Mouse (Mus musculus) ovary, adult 18-20 months (tissue): ENCODE data around the gene Rbms1.

ENCODE experiments used
- DNase-seq: peaks from one replicate; pipeline ENCODE4 v3.0.0; 2022; ENCODE audit warnings: low spot score, mixed read lengths

Rbms1 gene

DNA sequence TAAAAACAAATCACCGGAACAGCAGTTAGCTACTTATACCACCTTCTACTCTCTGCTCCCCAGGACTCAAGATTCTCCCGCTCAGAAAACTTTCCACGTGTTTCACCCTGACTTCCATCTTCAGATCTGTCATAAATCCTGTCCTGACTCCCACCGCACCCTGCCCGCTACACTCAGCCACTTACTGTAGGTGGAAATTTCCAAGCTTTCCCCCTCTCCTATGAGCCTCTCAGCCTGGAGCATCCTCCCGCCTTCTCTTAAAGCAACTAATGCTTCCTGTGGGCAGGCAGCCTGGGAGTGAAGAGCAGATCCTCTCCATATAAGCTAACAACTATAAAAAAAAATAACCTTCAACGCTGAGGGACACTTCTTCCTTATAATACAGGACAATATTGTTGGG lies 44.6 kb downstream of the Rbms1 start:
- no peak for DNase-seq

DNA sequence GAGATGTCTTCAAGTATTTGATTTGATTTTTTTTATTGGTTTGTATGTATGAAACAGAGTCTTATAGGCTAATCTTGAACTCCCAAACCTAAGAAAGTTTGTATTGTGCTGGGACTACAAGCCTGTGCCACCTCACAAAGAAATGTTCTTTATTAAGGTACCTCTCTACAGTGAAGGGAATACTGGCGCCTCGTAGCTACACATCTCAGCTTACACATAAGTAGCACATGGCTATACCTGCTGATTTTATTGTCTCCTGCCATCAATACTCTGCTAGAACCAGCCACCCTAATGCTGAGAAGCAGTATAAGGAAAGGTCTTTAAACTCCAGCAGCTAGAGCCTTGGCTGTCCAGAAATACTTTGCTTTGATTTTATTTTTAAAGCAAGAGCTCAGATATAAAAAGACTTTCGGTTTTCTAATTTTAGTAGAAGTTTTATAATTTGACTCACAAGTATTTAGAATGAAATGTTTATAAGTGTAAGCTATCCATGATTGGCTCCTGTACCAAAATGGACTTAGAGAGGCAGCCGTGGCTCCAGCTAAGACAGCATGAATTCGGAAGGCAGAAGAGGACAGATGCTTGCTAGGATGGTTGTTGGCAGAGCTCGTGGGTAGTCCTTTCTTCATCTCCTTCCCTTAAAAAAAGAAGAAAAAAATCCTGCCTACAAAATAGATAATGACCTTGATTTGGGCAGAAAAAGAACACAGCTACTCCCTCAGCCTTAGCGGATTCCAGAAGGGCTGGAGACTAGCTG lies 48.3 kb downstream of the Rbms1 start:
- no peak for DNase-seq

- no peak for DNase-seq
Observed at GRCm38 (mm10) chr2:60913281-60913680, 49.7 kb downstream of the Rbms1 start.

DNA sequence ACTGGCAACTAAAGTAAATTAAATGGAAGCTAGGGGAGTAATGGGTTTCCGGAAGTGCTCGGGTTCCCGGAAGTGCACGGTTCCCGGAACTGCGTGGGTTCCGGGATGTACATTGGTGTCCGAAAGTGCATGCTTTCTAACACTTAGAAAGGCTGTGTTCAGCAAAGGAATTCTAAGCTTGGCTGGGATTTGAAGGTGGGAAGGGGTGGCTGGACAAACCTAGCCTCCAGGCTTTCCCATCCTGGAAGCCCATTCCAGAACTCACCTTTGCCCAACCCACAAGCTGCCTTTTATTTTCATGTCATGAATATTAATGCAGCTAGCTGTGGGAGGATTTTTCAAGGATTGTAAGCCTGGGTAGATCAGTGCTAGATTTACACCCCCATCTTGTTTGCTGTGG lies 51.3 kb downstream of the Rbms1 start:
- DNase-seq: no peak

DNA sequence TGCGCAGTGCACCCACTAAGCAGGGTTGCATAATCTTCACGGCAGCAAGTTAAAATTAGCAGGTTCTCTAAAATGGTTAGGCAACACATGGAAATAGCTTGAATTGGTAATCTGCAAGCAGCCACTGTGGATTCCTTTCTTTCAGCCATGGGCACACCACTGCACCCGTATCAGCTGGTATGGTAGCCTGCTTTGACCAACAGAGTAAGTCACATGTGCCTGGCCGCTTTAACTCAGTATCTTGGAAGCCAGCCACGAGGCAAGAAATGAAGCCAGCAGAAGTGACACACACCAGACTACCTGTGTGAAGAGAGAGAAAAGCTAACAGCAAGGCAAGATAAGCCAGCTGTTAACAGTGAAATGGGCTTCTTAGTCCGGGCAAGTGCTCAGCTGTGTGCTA lies 52.2 kb downstream of the Rbms1 start:
- no peak for DNase-seq

GRCm38 (mm10) chr2:60908551-60908950 lies 54.4 kb downstream of the Rbms1 start:
- DNase-seq: no peak

DNA sequence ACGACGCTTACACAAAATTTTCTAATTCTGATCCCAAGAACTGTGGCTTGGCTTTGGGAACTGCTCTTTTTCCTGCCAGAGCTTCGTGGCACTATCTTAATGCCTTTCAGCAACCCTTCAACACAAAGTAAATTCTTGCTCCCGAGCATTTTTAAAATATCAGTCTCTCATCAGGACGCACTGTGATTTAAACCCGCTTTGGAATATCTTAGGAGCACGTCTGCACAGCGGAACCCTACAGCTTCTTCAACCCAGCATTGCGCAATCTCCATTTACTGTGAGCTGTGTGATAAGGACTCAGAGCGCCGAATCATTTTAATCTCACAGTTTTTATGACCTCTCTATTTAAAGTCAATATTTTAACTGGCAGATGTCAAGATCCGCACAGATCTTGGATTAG lies 54.9 kb downstream of the Rbms1 start:
- no peak for DNase-seq

DNA sequence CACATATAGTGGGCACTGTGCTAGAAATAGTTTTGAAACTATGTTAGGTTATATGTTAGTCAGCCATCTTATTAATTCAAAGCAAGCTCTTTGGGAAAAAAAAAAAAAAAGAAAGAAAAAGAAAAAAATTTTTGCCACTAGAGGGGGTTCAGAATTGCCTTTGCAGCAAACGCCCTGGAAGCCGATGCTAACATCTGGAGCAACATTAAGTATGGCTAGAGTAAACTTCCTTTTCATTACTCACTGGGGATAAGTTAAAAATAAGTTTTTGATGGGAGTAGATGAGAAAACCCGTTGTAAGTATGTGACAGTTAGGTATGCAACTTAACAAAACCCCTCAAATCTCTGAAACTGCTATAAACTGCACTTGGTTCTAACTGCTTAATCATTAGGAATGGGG lies 57.7 kb downstream of the Rbms1 start:
- DNase-seq: no peak

DNA sequence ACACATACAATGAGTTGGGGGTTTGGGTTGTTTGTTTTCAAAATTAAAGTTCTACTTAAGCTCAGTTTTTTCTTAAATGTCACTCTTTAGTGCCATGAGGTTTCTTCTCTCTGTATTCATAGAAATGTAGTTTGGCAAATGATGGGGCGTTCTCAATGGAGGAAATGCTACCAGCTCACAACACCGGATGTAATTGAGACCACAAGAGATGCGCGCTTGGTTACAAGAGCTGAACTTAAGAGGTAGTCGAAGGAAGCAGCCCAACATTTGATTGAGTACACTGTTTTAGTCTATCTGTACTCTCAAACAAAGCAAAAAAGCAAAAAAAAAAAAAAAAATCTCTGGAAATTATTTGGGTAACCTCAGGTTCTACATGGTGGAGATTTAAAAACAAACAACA lies 58.9 kb downstream of the Rbms1 start:
- DNase-seq: no peak

DNA sequence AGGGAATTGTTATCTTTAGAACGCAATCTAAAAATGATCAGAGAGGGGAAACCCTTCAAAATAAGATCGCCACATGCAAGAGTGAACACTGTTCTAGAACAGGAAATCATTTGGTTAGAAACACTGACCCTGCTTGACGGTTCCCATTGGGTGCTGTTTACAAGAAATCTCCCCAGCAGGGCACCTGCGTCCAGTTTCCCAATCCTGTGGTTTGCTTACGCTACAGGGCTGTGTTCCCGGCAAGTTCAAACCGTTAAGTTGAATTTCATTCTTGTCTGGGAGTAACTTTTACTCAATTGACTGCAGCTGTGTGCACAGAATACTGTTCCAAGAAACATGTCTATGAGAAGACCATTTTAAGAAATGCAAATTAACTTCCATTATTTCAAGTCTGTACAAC lies 59.5 kb downstream of the Rbms1 start:
- no peak for DNase-seq

DNA sequence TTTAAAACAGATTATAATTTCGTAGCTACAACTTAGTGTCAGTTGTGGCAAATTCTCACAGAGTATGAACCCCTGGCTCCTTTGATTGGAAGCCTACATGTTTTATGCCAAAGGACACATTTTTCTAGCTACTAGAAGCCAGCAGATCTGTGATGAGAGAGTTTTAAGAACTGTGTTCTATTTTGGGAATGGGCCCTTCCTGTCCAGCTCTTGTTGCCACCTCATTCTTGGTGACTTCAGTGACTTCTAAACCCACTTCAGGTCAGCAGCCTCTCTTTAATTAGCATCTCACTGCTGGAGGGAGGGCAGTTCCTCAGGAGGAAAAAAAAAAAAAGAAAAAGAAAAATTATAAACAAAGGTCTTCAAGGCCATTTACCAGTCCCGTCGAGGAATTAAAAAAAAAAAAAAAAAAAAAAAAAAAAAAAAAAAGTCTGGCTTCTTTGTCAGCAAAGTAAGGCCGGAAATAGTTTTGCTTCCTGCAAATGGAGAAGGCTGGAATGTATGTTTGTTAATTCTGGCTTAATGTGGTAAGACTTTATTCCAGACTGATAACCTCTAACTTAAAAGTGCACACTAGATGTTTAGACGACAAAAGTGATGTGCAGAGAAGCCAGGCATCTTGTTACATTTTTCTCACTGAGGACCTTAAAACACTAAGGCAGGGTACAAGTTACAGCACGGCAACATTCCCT lies 60.4 kb downstream of the Rbms1 start:
- no peak for DNase-seq

- DNase-seq: peak; percentile 37
Observed at GRCm38 (mm10) chr2:60901511-60901951, 61.5 kb downstream of the Rbms1 start.

- DNase-seq: no peak
Observed at GRCm38 (mm10) chr2:60901013-60901412, 62.0 kb downstream of the Rbms1 start.

DNA sequence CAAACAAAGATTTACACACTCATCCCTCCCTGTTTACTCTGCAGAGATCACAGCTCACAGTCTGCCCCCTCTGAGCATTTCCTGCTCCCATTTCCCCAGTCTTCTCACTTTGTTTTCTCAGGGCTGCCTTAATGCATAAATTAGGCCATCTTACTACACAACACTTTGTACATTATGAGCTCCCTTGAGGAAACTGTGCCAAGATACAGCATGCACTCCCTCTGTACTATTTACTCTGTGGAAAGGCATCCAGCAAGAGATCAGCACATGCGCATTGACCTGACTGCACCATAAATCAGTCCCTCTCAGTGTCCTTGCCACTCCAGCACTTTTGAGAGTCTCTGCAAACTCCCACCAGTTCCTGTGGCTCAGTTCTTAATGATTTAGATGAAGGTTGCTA lies 70.0 kb downstream of the Rbms1 start:
- DNase-seq: no peak

GRCm38 (mm10) chr2:60883931-60884330 lies 79.1 kb downstream of the Rbms1 start:
- DNase-seq: no peak

- DNase-seq: no peak
Observed at GRCm38 (mm10) chr2:60883043-60883365, 80.0 kb downstream of the Rbms1 start.

- DNase-seq: no peak
Observed at GRCm38 (mm10) chr2:60882202-60883042, 80.6 kb downstream of the Rbms1 start.

DNA sequence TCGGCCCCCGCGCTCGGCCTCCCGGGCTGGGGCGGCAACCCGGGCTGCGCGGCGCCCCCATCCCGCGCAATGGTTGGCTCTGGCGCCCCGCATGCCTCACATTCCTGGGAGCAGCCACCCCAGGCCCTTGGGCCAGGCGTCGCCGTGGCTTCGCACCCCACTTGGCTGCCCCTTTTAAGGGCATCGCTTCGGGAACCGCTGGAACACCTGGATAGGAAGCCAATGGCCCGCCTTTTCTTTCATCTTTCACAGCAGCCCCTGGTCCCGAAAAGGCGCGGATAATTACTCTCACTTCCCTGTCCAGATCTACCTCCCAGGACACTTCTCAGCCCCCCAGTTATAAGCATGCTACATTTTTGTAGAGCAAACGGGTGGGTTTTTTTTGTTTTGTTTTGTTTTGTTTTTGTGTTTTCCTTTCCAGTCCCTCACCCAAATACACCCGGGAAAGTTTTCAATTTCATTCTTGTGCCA lies 81.4 kb downstream of the Rbms1 start:
- no peak for DNase-seq

DNA sequence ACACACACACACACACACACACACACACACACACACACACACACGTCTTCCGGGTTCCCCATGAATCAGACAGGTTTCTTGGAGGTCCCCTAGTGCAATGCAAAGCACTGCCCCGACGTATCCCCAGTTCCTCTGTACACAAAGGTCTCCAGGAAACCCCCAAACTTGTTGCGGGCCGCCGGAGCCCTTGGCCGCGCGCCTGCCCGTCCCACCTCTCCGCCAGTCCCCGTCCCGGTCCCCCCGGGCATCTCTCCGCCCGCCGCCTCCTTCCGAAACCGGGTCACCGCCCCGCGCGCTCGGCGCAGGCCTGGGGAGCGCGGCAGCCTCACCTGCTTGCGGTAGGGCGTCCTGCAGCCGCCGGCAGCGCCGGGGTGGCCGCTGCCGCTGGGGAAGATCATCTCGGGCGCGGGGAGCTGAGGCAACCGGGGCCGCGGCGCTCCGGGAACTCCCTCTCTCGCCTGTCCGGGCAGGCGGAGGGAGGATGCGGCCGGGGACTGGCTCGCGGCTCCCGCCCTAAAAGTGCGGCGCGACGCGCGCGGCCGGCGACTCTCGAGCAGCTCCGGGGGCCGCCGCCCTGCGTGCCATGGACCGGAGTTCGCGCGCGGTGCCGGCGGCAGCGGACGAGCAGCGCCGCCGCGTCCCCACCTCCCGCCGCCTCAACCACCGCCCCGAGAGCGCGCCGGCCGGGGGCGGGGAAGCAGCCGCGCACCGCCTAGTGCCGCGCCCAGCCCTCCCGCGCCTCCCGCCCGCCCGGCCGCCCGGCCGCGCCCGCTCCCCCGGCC lies 82.0 kb downstream of the Rbms1 start:
- peak; percentile 69 for DNase-seq

GRCm38 (mm10) chr2:60879966-60880788 lies 82.8 kb downstream of the Rbms1 start:
- no peak for DNase-seq
